Mouse (Mus musculus): ENCODE results near the gene Clip2. TPM values are rescaled to one million over a fixed set of nuclear protein-coding genes. Genes with fewer than 3 reads are reported as not detected.

Gene Clip2
- polyA plus RNA-seq, 1 experiment, result 23.4 TPM

- peaks cover 3% of the 10 kb centered on the region for H3K4me1 ChIP-seq (replicated peaks; ENCODE audit: control insufficient read depth, insufficient read depth, low read length)
- no peak overlapping the region for H3K27ac ChIP-seq (ENCODE audit: control insufficient read depth, insufficient read depth, low read length)
- TF ChIP-seq CTCF (IDR thresholded peaks at IDR 0.05; ENCODE audit: borderline replicate concordance, control insufficient read depth, extremely low read depth, insufficient read depth, low read length, poor library complexity) (no peak), POLR2A (IDR thresholded peaks at IDR 0.05; ENCODE audit: control insufficient read depth, extremely low read depth, insufficient read depth, low read length, poor library complexity) (no peak)
- H3K27me3 ChIP-seq (ENCODE audit: control insufficient read depth, insufficient read depth, low read length), result no peaks in the 10 kb centered on the region
- DNase-seq, result no peak
- no peak overlapping the region for H3K4me3 ChIP-seq (ENCODE audit: control insufficient read depth, insufficient read depth, low read length)
- no peaks in the 10 kb centered on the region for H3K36me3 ChIP-seq (ENCODE audit: control insufficient read depth, insufficient read depth, low read length)
- 14% methylated on average over 3 of the region's 3 CpGs for WGBS
These were observed 31.6 kb upstream of the Clip2 start for GRCm38 (mm10) chr5:134583884-134584213.

- TF ChIP-seq CTCF (IDR thresholded peaks at IDR 0.05; ENCODE audit: borderline replicate concordance, control insufficient read depth, extremely low read depth, insufficient read depth, low read length, poor library complexity) (no peak), POLR2A (IDR thresholded peaks at IDR 0.05; ENCODE audit: control insufficient read depth, extremely low read depth, insufficient read depth, low read length, poor library complexity) (no peak)
- Histone ChIP-seq H3K36me3 (ENCODE audit: control insufficient read depth, insufficient read depth, low read length) (no peaks in the 10 kb centered on the region), H3K27ac (ENCODE audit: control insufficient read depth, insufficient read depth, low read length) (no peak overlapping the region), H3K4me3 (ENCODE audit: control insufficient read depth, insufficient read depth, low read length) (peak overlapping the region; percentile 96), H3K27me3 (ENCODE audit: control insufficient read depth, insufficient read depth, low read length) (no peaks in the 10 kb centered on the region), H3K4me1 (replicated peaks; ENCODE audit: control insufficient read depth, insufficient read depth, low read length) (peaks cover 3% of the 10 kb centered on the region)
- WGBS, result 21% methylated on average over 15 of the region's 15 CpGs
- no peak for DNase-seq
These were observed 31.0 kb upstream of the Clip2 start for GRCm38 (mm10) chr5:134583006-134583883.

GRCm38 (mm10) chr5:134582221-134582907 lies 30.1 kb upstream of the Clip2 start:
- no peak overlapping the region for H3K27ac ChIP-seq (ENCODE audit: control insufficient read depth, insufficient read depth, low read length)
- 8% methylated on average over 30 of the region's 30 CpGs for WGBS
- peak overlapping the region; percentile 96 for H3K4me3 ChIP-seq (ENCODE audit: control insufficient read depth, insufficient read depth, low read length)
- no peaks in the 10 kb centered on the region for H3K36me3 ChIP-seq (ENCODE audit: control insufficient read depth, insufficient read depth, low read length)
- peaks cover 3% of the 10 kb centered on the region for H3K4me1 ChIP-seq (replicated peaks; ENCODE audit: control insufficient read depth, insufficient read depth, low read length)
- DNase-seq, result peak; percentile 98
- H3K27me3 ChIP-seq (ENCODE audit: control insufficient read depth, insufficient read depth, low read length), result no peaks in the 10 kb centered on the region
- peak; percentile 70 for TF ChIP-seq POLR2A (IDR thresholded peaks at IDR 0.05; ENCODE audit: control insufficient read depth, extremely low read depth, insufficient read depth, low read length, poor library complexity)
- TF ChIP-seq CTCF (IDR thresholded peaks at IDR 0.05; ENCODE audit: borderline replicate concordance, control insufficient read depth, extremely low read depth, insufficient read depth, low read length, poor library complexity), result peak; percentile 83; the same call in 1 of the 2 replicates

- Histone ChIP-seq H3K4me3 (ENCODE audit: control insufficient read depth, insufficient read depth, low read length) (no peak within 1 kb of the TSS), H3K4me1 (replicated peaks; ENCODE audit: control insufficient read depth, insufficient read depth, low read length) (peaks cover 3% of the 10 kb centered on the region), H3K36me3 (ENCODE audit: control insufficient read depth, insufficient read depth, low read length) (no peaks in the 10 kb centered on the region), H3K27ac (ENCODE audit: control insufficient read depth, insufficient read depth, low read length) (no peak within 1 kb of the TSS), H3K27me3 (ENCODE audit: control insufficient read depth, insufficient read depth, low read length) (no peaks in the 10 kb centered on the region)
- TF ChIP-seq CTCF (IDR thresholded peaks at IDR 0.05; ENCODE audit: borderline replicate concordance, control insufficient read depth, extremely low read depth, insufficient read depth, low read length, poor library complexity), result no peak
- no peak for TF ChIP-seq POLR2A (IDR thresholded peaks at IDR 0.05; ENCODE audit: control insufficient read depth, extremely low read depth, insufficient read depth, low read length, poor library complexity)
- WGBS, result 95% methylated on average over 5 of the region's 5 CpGs
- no peak for DNase-seq
These were observed 28.9 kb upstream of the Clip2 start, which contains the start of gene Rfc2 for GRCm38 (mm10) chr5:134581146-134581545. Gene Rfc2 (plus strand): TSS chr5:134581366.

- WGBS, result 84% methylated on average over 3 of the region's 3 CpGs
- TF ChIP-seq POLR2A (IDR thresholded peaks at IDR 0.05; ENCODE audit: control insufficient read depth, extremely low read depth, insufficient read depth, low read length, poor library complexity) (no peak), CTCF (IDR thresholded peaks at IDR 0.05; ENCODE audit: borderline replicate concordance, control insufficient read depth, extremely low read depth, insufficient read depth, low read length, poor library complexity) (no peak)
- no peak for DNase-seq
- H3K4me1 ChIP-seq (replicated peaks; ENCODE audit: control insufficient read depth, insufficient read depth, low read length), result peaks cover 3% of the 10 kb centered on the region
- H3K4me3 ChIP-seq (ENCODE audit: control insufficient read depth, insufficient read depth, low read length), result no peak overlapping the region
- H3K27me3 ChIP-seq (ENCODE audit: control insufficient read depth, insufficient read depth, low read length), result no peaks in the 10 kb centered on the region
- H3K36me3 ChIP-seq (ENCODE audit: control insufficient read depth, insufficient read depth, low read length), result no peaks in the 10 kb centered on the region
- H3K27ac ChIP-seq (ENCODE audit: control insufficient read depth, insufficient read depth, low read length), result no peak overlapping the region
These were observed 26.9 kb upstream of the Clip2 start for GRCm38 (mm10) chr5:134579135-134579534.

GRCm38 (mm10) chr5:134577534-134577933 lies 25.3 kb upstream of the Clip2 start:
- Histone ChIP-seq H3K4me3 (ENCODE audit: control insufficient read depth, insufficient read depth, low read length) (no peak overlapping the region), H3K36me3 (ENCODE audit: control insufficient read depth, insufficient read depth, low read length) (no peaks in the 10 kb centered on the region), H3K27ac (ENCODE audit: control insufficient read depth, insufficient read depth, low read length) (no peak overlapping the region), H3K27me3 (ENCODE audit: control insufficient read depth, insufficient read depth, low read length) (no peaks in the 10 kb centered on the region), H3K4me1 (replicated peaks; ENCODE audit: control insufficient read depth, insufficient read depth, low read length) (peaks cover under 1% of the 10 kb centered on the region; the same call in 1 of the 2 replicates)
- no peak for TF ChIP-seq CTCF (IDR thresholded peaks at IDR 0.05; ENCODE audit: borderline replicate concordance, control insufficient read depth, extremely low read depth, insufficient read depth, low read length, poor library complexity)
- no peak for TF ChIP-seq POLR2A (IDR thresholded peaks at IDR 0.05; ENCODE audit: control insufficient read depth, extremely low read depth, insufficient read depth, low read length, poor library complexity)
- WGBS, result 94% methylated on average over 7 of the region's 7 CpGs
- no peak for DNase-seq
